Mouse (Mus musculus): Measurements from ENCODE around the gene Qrfpr. TPM values are rescaled to one million over a fixed set of nuclear protein-coding genes. Genes with fewer than 3 reads are reported as not detected.

Gene Qrfpr
- not detected for polyA plus RNA-seq (2017; shearing (Covaris generic))

DNA sequence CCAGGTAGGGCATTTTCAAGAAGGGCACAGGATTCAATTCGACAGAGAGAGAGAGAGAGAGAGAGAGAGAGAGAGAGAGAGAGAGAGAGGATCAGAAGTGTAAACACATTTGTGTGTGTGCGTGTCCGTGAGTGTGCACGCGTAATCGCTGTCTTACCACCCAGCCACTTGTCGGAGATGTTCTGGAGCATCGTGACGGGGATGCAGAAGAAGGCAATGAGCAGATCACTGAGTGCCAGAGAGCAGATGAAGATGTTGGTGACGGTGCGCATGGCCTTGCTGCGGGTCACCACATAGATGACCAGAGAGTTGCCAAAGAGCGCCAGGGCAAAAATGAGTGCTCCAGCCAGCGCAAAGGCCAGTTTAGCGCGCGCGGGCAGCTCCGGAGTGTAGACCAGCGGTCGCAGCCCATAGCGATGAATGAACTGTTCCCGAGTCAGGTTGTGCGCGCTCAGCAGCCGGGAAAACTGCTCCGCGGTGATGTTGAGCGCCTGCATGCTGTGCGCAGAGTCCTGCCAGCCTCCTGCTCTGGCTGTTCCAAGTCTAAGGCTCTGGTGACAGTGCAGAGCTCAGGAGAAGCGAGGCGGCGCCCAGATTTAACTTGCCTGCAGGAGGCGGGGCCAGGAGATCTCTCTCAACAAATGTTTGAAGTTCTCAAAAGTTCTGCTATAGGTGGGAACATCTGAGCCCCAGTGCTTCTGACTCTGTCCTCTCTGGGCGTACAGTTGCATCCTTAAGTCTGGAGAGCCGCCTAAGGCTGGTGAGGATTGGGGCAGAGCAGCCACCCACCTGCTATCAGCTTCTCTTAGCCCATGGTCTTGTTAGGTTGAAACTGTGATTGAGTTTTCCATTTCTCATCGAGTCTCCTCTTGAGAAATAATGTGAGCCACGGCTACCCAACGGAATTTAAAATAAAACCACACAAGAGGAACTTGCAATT lies at the start of gene Qrfpr:
Qrfpr (minus strand) TSS at position 571 of the 940 bp plus-strand sequence.

GRCm38 (mm10) chr3:36150934-36151686 lies 71.0 kb downstream of the Qrfpr start, which contains the start of gene D3Ertd254e:
D3Ertd254e (plus strand) TSS chr3:36151017.

Other genes with a start within 250 kb of the Qrfpr start
- 25.5 TPM for gene Mccc1, start 221.6 kb downstream of the Qrfpr start, polyA plus RNA-seq (2017; shearing (Covaris generic))
- gene Ccdc144b, start 168.8 kb downstream of the Qrfpr start, polyA plus RNA-seq (2017; shearing (Covaris generic)): not detected
- 44.7 TPM for gene Acad9, start 156.3 kb downstream of the Qrfpr start, polyA plus RNA-seq (2017; shearing (Covaris generic))
- gene D3Ertd254e, start 71.3 kb downstream of the Qrfpr start, polyA plus RNA-seq (2017; shearing (Covaris generic)): 1.9 TPM

Measured in effector memory CD4-positive, alpha-beta T cell, adult 5 months (primary cell).